Mouse (Mus musculus) kidney, embryonic 14.5 days (tissue): ENCODE measurements around the gene Dach1. TPM values are rescaled to one million over a fixed set of nuclear protein-coding genes. Genes with fewer than 3 reads are reported as not detected.
A peak's percentile ranks its signal among the peaks of the same experiment; 100 is the strongest.

ENCODE experiments used
- ATAC-seq: fragments of 200-750 bp; cut with Nextera tagmentation; 2 replicates; pipeline ENCODE4 v1.8.0; 2017; ENCODE audit warnings: moderate number of reproducible peaks, mild to moderate bottlenecking, moderate TSS enrichment, moderate library complexity; ENCODE audit not compliant: low FRiP score, low TSS enrichment
- H3K27ac ChIP-seq: fragments of 300-500 bp; sonication (generic); 2 replicates; pipeline ENCODE4 v1.5.1; 2014; ENCODE audit warnings: low read depth, mild to moderate bottlenecking, low read length, moderate library complexity, mixed read lengths
- H3K27me3 ChIP-seq: fragments of 300-500 bp; sonication (generic); 2 replicates; pipeline ENCODE4 v1.6.1; 2014; ENCODE audit warnings: mild to moderate bottlenecking, low read length; ENCODE audit not compliant: control insufficient read depth, insufficient read depth
- H3K36me3 ChIP-seq: fragments of 300-500 bp; sonication (generic); 2 replicates; pipeline ENCODE4 v1.6.1; 2014; ENCODE audit warnings: low read length, mixed read lengths; ENCODE audit not compliant: control insufficient read depth, insufficient read depth
- H3K4me1 ChIP-seq: fragments of 300-500 bp; sonication (generic); 2 replicates; pipeline ENCODE4 v1.6.1; 2014; ENCODE audit warnings: low read length, mixed read lengths; ENCODE audit not compliant: control insufficient read depth, insufficient read depth
- H3K4me2 ChIP-seq: fragments of 300-500 bp; sonication (generic); replicated peaks from 2 replicates; pipeline ENCODE4 v1.6.1; 2014; ENCODE audit warnings: low read depth, mild to moderate bottlenecking, low read length
- H3K4me3 ChIP-seq: fragments of 300-500 bp; sonication (generic); 2 replicates; pipeline ENCODE4 v1.5.1; 2014; ENCODE audit warnings: mild to moderate bottlenecking, low read length
- H3K9ac ChIP-seq: fragments of 300-500 bp; sonication (generic); 2 replicates; pipeline ENCODE4 v1.6.1; 2014; ENCODE audit warnings: low read depth, mild to moderate bottlenecking, low read length, moderate library complexity
- H3K9me3 ChIP-seq: fragments of 300-500 bp; sonication (generic); 2 replicates; pipeline ENCODE4 v1.6.1; 2016; ENCODE audit warnings: low read length; ENCODE audit not compliant: control insufficient read depth
- WGBS: fragments of 180-500 bp; shearing (Covaris S2); extraction: QIAGEN DNeasy Blood & Tissue Kit; methylation state at CpG from one replicate; pipeline ENCODE4 v1.1.7; 2014; 5-methylcytosine and 5-hydroxymethylcytosine counted together
- polyA plus RNA-seq: library from polyadenylated mRNA; unstranded; fragments of >200 nt; fragmentation: Nextera tagmentation; extraction: Ambion mirVana; gene quantifications from 2 replicates; pipeline ENCODE4 v1.2.1, GENCODE M21; 2014

Gene Dach1
- polyA plus RNA-seq, 1 experiment from 2014 or later, result 39.3 TPM

DNA sequence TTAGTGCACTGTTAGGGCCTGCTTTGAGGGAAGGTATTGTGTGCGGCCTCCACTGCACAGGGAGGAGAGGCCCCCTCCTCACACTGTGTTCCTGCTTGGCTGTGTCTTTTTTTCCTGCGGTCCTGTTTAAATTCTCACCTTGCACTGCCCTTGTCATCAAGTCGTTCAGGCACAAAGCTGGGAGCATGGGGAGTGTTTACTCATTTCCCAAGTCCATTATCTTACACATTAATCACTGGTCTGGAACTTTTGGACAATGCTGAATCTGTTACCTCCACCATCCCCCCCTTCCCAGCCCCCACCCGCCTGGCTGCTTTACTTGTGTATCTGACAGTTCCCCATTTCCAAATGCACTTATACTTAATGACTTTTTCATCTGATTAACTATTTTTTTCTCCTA lies 97.7 kb downstream of the Dach1 start:
- Histone ChIP-seq H3K9me3 (no peaks in the 10 kb centered on the region), H3K27me3 (no peaks in the 10 kb centered on the region), H3K4me2 (no peak overlapping the region), H3K9ac (no peak overlapping the region), H3K4me1 (peaks cover 31% of the 10 kb centered on the region), H3K36me3 (no peaks in the 10 kb centered on the region), H3K27ac (peak overlapping the region; percentile 19; the same call in 1 of the 2 replicates), H3K4me3 (no peak overlapping the region)
- WGBS, result 7% methylated on average over 4 of the region's 4 CpGs
- peak; percentile 93 for ATAC-seq

DNA sequence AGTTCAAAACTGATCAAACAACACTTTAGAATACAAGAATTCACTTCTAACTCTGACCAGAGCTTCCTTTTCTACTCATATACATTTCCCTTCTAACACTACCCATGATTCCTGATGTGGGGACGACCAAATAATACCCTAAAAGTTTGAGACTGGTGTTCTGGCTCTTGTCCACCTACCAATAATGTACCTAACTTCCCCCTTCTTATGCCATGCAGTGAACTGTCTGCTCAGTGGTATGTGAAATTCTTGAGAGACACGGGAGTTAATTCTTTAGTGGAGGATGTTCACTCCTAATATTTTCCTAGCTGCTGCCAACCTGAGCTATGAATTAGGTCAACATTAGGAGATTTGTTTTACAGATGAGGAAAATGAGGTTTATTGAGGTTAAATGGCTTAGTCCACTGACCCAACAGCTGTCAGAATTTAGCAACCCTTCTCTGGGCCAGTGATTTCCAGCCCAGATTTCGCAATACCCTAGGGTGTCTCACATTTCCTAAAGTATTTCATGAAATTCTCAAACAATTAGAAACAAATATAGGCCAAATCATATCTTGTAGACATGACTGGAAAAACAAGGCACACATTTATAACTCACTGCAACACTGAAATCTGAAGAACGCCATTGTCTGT lies 102.2 kb downstream of the Dach1 start:
- Histone ChIP-seq H3K36me3 (no peaks in the 10 kb centered on the region), H3K9ac (no peak overlapping the region), H3K4me3 (no peak overlapping the region), H3K4me2 (no peak overlapping the region), H3K27ac (no peak overlapping the region), H3K9me3 (no peaks in the 10 kb centered on the region), H3K4me1 (peaks cover 14% of the 10 kb centered on the region; the same call in 1 of the 2 replicates), H3K27me3 (no peaks in the 10 kb centered on the region)
- 49% methylated on average over 4 of the region's 4 CpGs for WGBS
- ATAC-seq, result peak; percentile 17

DNA sequence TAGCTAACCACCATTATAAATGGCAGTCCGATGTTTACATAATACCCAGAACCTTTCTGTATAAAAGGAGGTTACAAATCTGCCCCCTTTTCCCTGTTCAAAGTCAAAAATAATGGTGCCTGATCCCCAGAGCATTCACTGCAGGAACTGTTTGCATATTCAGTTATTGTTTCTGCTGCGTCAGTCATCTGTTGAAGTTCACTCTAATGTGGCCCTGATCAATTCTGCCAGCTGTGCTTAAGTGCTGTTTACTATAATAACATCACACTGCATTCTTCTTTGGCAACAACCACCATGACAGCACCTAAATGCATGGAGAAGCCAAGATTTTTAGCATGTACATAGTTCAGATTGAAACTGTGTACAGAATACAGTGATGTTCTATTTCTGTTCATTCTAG lies 105.4 kb downstream of the Dach1 start:
- peaks cover 5% of the 10 kb centered on the region; the same call in 1 of the 2 replicates for H3K4me1 ChIP-seq
- H3K4me2 ChIP-seq, result no peak overlapping the region
- H3K27ac ChIP-seq, result no peak overlapping the region
- no peaks in the 10 kb centered on the region for H3K9me3 ChIP-seq
- no peak overlapping the region for H3K4me3 ChIP-seq
- no peaks in the 10 kb centered on the region for H3K36me3 ChIP-seq
- ATAC-seq, result no peak
- WGBS, result 62% methylated on average over 2 of the region's 2 CpGs
- no peak overlapping the region for H3K9ac ChIP-seq
- no peaks in the 10 kb centered on the region for H3K27me3 ChIP-seq

DNA sequence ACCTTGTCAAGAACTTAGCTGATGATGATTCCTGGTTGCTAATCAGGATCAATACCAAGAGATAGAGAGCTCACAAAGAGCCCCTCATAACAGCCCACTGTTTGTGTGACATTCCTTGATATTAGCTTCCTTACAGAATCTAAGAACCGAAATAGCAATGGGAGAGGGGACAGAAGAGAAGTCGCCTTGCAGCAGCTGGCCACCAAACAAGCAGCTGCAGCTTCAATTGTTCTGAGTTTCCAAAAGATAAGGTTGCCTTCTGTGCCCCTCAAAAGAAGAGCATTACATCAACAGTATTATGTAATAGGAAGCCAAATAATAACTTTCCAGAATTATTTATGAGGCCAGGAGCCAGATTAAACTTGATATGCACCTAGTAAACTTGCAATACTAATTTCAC lies 120.2 kb downstream of the Dach1 start:
- no peaks in the 10 kb centered on the region for H3K4me1 ChIP-seq
- no peak overlapping the region for H3K27ac ChIP-seq
- no peaks in the 10 kb centered on the region for H3K27me3 ChIP-seq
- ATAC-seq, result no peak
- no peaks in the 10 kb centered on the region for H3K36me3 ChIP-seq
- no peaks in the 10 kb centered on the region for H3K9me3 ChIP-seq
- no peak overlapping the region for H3K4me3 ChIP-seq
- H3K9ac ChIP-seq, result no peak overlapping the region
- 70% methylated on average over 2 of the region's 2 CpGs for WGBS
- no peak overlapping the region for H3K4me2 ChIP-seq

GRCm38 (mm10) chr14:98048403-98048802 lies 121.2 kb downstream of the Dach1 start:
- Histone ChIP-seq H3K27me3 (no peaks in the 10 kb centered on the region), H3K9ac (no peak overlapping the region), H3K27ac (no peak overlapping the region), H3K4me3 (no peak overlapping the region), H3K36me3 (no peaks in the 10 kb centered on the region), H3K4me1 (no peaks in the 10 kb centered on the region), H3K9me3 (no peaks in the 10 kb centered on the region), H3K4me2 (no peak overlapping the region)
- ATAC-seq, result no peak
- 93% methylated on average over 2 of the region's 2 CpGs for WGBS

DNA sequence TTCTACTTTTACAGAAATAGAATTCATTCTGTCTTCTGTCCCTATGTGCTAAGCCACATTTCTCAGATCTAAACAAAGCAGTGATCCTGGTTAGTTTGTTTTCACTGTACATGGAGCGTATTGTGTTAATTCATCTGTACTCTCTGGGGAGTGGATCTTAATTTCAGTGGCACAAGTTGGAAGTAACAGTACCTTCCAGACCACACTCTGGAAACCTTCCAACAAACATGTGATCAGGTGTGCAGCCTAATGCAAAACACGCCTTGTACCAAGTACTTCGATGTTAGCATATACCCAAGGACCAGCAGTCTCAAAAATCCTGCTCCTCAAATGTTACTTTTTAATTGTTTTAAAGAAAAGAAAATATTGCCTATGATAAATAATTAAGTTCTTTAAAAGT lies 121.9 kb downstream of the Dach1 start:
- Histone ChIP-seq H3K4me2 (no peak overlapping the region), H3K4me3 (no peak overlapping the region), H3K9ac (no peak overlapping the region), H3K27me3 (no peaks in the 10 kb centered on the region), H3K36me3 (no peaks in the 10 kb centered on the region), H3K27ac (no peak overlapping the region), H3K4me1 (no peaks in the 10 kb centered on the region), H3K9me3 (no peaks in the 10 kb centered on the region)
- 82% methylated on average over 3 of the region's 3 CpGs for WGBS
- no peak for ATAC-seq

GRCm38 (mm10) chr14:98046960-98047359 lies 122.6 kb downstream of the Dach1 start:
- no peaks in the 10 kb centered on the region for H3K9me3 ChIP-seq
- H3K27me3 ChIP-seq, result no peaks in the 10 kb centered on the region
- ATAC-seq, result no peak
- H3K4me3 ChIP-seq, result no peak overlapping the region
- H3K27ac ChIP-seq, result no peak overlapping the region
- H3K4me1 ChIP-seq, result no peaks in the 10 kb centered on the region
- H3K9ac ChIP-seq, result no peak overlapping the region
- H3K36me3 ChIP-seq, result no peaks in the 10 kb centered on the region
- no peak overlapping the region for H3K4me2 ChIP-seq

DNA sequence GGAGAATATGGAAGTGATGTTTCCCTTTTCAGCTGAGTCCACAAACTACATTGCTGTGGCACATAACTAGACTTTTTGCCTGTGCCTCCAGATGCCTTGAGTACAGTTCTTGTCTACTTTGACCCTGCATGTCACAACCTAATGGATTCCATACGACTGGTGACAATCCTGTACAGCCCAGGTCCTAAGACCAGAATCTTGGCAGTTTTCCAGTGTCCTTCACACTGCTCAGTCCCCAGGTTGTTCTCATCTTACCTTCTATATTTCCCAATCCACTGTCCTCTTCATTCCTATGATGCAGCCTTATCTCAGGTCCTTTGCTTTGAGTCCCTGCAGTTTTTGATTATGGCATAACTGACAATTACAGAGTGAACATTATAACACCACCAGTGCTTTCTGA lies 131.0 kb downstream of the Dach1 start:
- Histone ChIP-seq H3K4me1 (peaks cover 2% of the 10 kb centered on the region; the same call in 1 of the 2 replicates), H3K4me3 (no peak overlapping the region), H3K4me2 (no peak overlapping the region), H3K36me3 (no peaks in the 10 kb centered on the region), H3K9me3 (no peaks in the 10 kb centered on the region), H3K27me3 (no peaks in the 10 kb centered on the region), H3K27ac (no peak overlapping the region), H3K9ac (no peak overlapping the region)
- peak; percentile 51; the same call in 1 of the 2 replicates for ATAC-seq
- 13% methylated on average over 1 of the region's 1 CpGs for WGBS

- peak; percentile 48; the same call in 1 of the 2 replicates for ATAC-seq
- no peak overlapping the region for H3K9ac ChIP-seq
- H3K9me3 ChIP-seq, result no peaks in the 10 kb centered on the region
- H3K4me1 ChIP-seq, result peaks cover 2% of the 10 kb centered on the region; the same call in 1 of the 2 replicates
- H3K36me3 ChIP-seq, result no peaks in the 10 kb centered on the region
- H3K4me3 ChIP-seq, result no peak overlapping the region
- no peak overlapping the region for H3K27ac ChIP-seq
- no peak overlapping the region for H3K4me2 ChIP-seq
- WGBS, result 16% methylated on average over 3 of the region's 3 CpGs
- no peaks in the 10 kb centered on the region for H3K27me3 ChIP-seq
These were observed 132.4 kb downstream of the Dach1 start for GRCm38 (mm10) chr14:98037175-98037574.
